8 mouse cellular contexts compared by ENCODE assay signal in the genomic region with DNA sequence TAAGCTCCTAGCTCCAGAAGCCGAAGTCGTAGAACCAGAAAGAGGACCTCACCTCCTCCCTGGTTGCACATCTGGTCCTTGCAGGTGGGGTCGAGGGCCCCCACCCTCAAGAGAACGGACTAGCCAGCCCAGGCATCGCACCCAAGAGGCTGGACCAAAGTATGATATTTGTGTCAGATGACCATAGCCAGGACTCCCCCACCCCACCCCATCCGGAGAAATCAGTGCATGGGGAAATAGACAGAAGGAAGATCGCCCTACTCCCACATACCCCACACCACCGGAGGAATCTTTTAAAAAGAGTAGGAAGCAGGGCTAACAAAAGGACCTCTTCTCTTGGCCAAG. TPM values are rescaled to one million over a fixed set of nuclear protein-coding genes. Genes with fewer than 3 reads are reported as not detected.
DNase-seq lines count a peak whose midpoint lies in the region; ATAC-seq and TF ChIP-seq lines count a peak whose summit lies in the region.

No protein-coding gene starts in this region.

- no peak for DNase-seq in layer of hippocampus, adult 2 months (ENCODE audit: low spot score in 2 of 2)
- no peak for DNase-seq in layer of hippocampus, postnatal 10 days (ENCODE audit: low spot score in 2 of 2)
- DNase-seq in embryonic facial prominence, embryonic 14.5 days (ENCODE audit: low spot score), result no peak
- no peak for DNase-seq in intestine, embryonic 14.5 days (ENCODE audit: low spot score)
- no peak for DNase-seq in spleen, postnatal 14 days (ENCODE audit: low spot score in 2 of 2)
- no peak for DNase-seq in layer of hippocampus, adult 9-10 months (ENCODE audit: low spot score)

- H3K9me3 ChIP-seq in embryonic facial prominence, embryonic 14.5 days (ENCODE audit: control insufficient read depth, low read length), result no peaks in the 10 kb centered on the region
- H3K9me3 ChIP-seq in intestine, embryonic 14.5 days (ENCODE audit: control insufficient read depth, low read length), result no peaks in the 10 kb centered on the region
- no peaks in the 10 kb centered on the region for H3K9me3 ChIP-seq in neural tube, embryonic 12.5 days

- 0 out of 2 replicates have a peak overlapping the region, but pooled peaks have one; percentile 18 for H3K27ac ChIP-seq in layer of hippocampus, adult 2 months
- H3K27ac ChIP-seq in embryonic facial prominence, embryonic 14.5 days (replicated peaks; ENCODE audit: low read depth, low read length), result no peak overlapping the region
- H3K27ac ChIP-seq in intestine, embryonic 14.5 days (ENCODE audit: low read depth), result no peak overlapping the region
- no peak overlapping the region for H3K27ac ChIP-seq in neural tube, embryonic 12.5 days

- H3K36me3 ChIP-seq in embryonic facial prominence, embryonic 14.5 days (ENCODE audit: control insufficient read depth, insufficient read depth, low read length), result no peaks in the 10 kb centered on the region
- H3K36me3 ChIP-seq in intestine, embryonic 14.5 days (ENCODE audit: control insufficient read depth, insufficient read depth, low read length), result no peaks in the 10 kb centered on the region
- no peaks in the 10 kb centered on the region; the same call in 1 of the 2 replicates for H3K36me3 ChIP-seq in neural tube, embryonic 12.5 days

- peak overlapping the region; percentile 99 for H3K4me2 ChIP-seq in embryonic facial prominence, embryonic 14.5 days (ENCODE audit: low read depth, low read length)
- H3K4me2 ChIP-seq in intestine, embryonic 14.5 days (ENCODE audit: low read length), result peak overlapping the region; percentile 90
- peak overlapping the region; percentile 99 for H3K4me2 ChIP-seq in neural tube, embryonic 12.5 days (replicated peaks)

- no peak overlapping the region for H3K9ac ChIP-seq in embryonic facial prominence, embryonic 14.5 days (ENCODE audit: low read depth, low read length)
- no peak overlapping the region for H3K9ac ChIP-seq in intestine, embryonic 14.5 days (ENCODE audit: low read length)
- no peak overlapping the region for H3K9ac ChIP-seq in neural tube, embryonic 12.5 days

- H3K4me3 ChIP-seq in layer of hippocampus, adult 2 months, result peak overlapping the region; percentile 64
- peak overlapping the region; percentile 55 for H3K4me3 ChIP-seq in embryonic facial prominence, embryonic 14.5 days (ENCODE audit: low read depth, low read length)
- H3K4me3 ChIP-seq in intestine, embryonic 14.5 days (ENCODE audit: low read depth, low read length), result no peak overlapping the region
- H3K4me3 ChIP-seq in neural tube, embryonic 12.5 days, result no peak overlapping the region

- 0 out of 2 replicates have a peak, but pooled peaks cover 3% of the 10 kb centered on the region for H3K4me1 ChIP-seq in embryonic facial prominence, embryonic 14.5 days (ENCODE audit: control insufficient read depth, insufficient read depth, low read length)
- H3K4me1 ChIP-seq in intestine, embryonic 14.5 days (replicated peaks; ENCODE audit: control insufficient read depth, insufficient read depth, low read length), result peaks cover 9% of the 10 kb centered on the region; the same call in 1 of the 2 replicates
- H3K4me1 ChIP-seq in neural tube, embryonic 12.5 days, result peaks cover 24% of the 10 kb centered on the region

- peaks cover 55% of the 10 kb centered on the region for H3K27me3 ChIP-seq in embryonic facial prominence, embryonic 14.5 days (replicated peaks; ENCODE audit: control insufficient read depth, insufficient read depth, low read length)
- H3K27me3 ChIP-seq in intestine, embryonic 14.5 days (replicated peaks; ENCODE audit: control insufficient read depth, insufficient read depth, low read length), result peaks cover 58% of the 10 kb centered on the region
- H3K27me3 ChIP-seq in neural tube, embryonic 12.5 days (replicated peaks), result peaks cover 72% of the 10 kb centered on the region

- TF ChIP-seq CTCF in layer of hippocampus, adult 2 months (conservative IDR thresholded peaks at IDR 0.05), result no peak

- 40% methylated on average over 8 of the region's 8 CpGs for WGBS in embryonic facial prominence, embryonic 14.5 days
- 42% methylated on average over 8 of the region's 8 CpGs for WGBS in intestine, embryonic 14.5 days
- WGBS in neural tube, embryonic 12.5 days, result 45% methylated on average over 8 of the region's 8 CpGs

- no peak for ATAC-seq in embryonic facial prominence, embryonic 14.5 days (ENCODE audit: low read depth)
- no peak for ATAC-seq in intestine, embryonic 14.5 days (replicated peaks; ENCODE audit: low FRiP score, low TSS enrichment, low read depth)
- ATAC-seq in neural tube, embryonic 12.5 days (ENCODE audit: low FRiP score, low read depth), result no peak
- ATAC-seq in monocyte, adult 5-6 weeks (replicated peaks; ENCODE audit: insufficient number of reproducible peaks, low FRiP score, low TSS enrichment, poor library complexity, severe bottlenecking), result no peak

RNA-seq across cellular contexts. Expression of a gene that starts 0.9 kb away (rescaled TPM):
- total RNA-seq in layer of hippocampus, adult 2 months (2021), result 10 to 100 TPM; 12.7 to 14.1 TPM
- total RNA-seq in layer of hippocampus, postnatal 10 days (2021), result 10 to 100 TPM in 1 of 2 experiments, 1 to 10 TPM in 1; 9.3 to 13.2 TPM
- 4.4 and 7.2 TPM in 2 replicates for polyA plus RNA-seq in embryonic facial prominence, embryonic 14.5 days (2014; fragmentation: Nextera tagmentation; extraction: Ambion mirVana)
- polyA plus RNA-seq in intestine, embryonic 14.5 days (2014; fragmentation: Nextera tagmentation; extraction: Ambion mirVana), result 0.15 and 0.23 TPM in 2 replicates
- polyA plus RNA-seq in neural tube, embryonic 12.5 days (2016; fragmentation: Nextera tagmentation; extraction: Ambion mirVana), result 0.15 TPM in 2 replicates
- total RNA-seq in monocyte, adult 5-6 weeks (2017), result 0.19 to 1.1 TPM in 2 of 3 replicates, not detected in the other

RNA-seq across cellular contexts. Expression of a gene that starts 26.4 kb away (rescaled TPM):
- 10 to 100 TPM; 80.1 to 81.7 TPM for total RNA-seq in layer of hippocampus, adult 2 months (2021)
- total RNA-seq in layer of hippocampus, postnatal 10 days (2021), result 100 to 1,000 TPM; 149 to 153 TPM
- 11.4 and 11.6 TPM in 2 replicates for polyA plus RNA-seq in embryonic facial prominence, embryonic 14.5 days (2014; fragmentation: Nextera tagmentation; extraction: Ambion mirVana)
- 7.3 and 8.3 TPM in 2 replicates for polyA plus RNA-seq in intestine, embryonic 14.5 days (2014; fragmentation: Nextera tagmentation; extraction: Ambion mirVana)
- 33.8 and 39.7 TPM in 2 replicates for polyA plus RNA-seq in neural tube, embryonic 12.5 days (2016; fragmentation: Nextera tagmentation; extraction: Ambion mirVana)
- 0.58 TPM in 1 of 3 replicates, not detected in the others for total RNA-seq in monocyte, adult 5-6 weeks (2017)

RNA-seq across cellular contexts. Expression of a gene that starts 30.3 kb away (rescaled TPM):
- 100 to 1,000 TPM; 295 to 316 TPM for total RNA-seq in layer of hippocampus, adult 2 months (2021)
- 100 to 1,000 TPM; 151 to 166 TPM for total RNA-seq in layer of hippocampus, postnatal 10 days (2021)
- polyA plus RNA-seq in embryonic facial prominence, embryonic 14.5 days (2014; fragmentation: Nextera tagmentation; extraction: Ambion mirVana), result 15.1 and 16.7 TPM in 2 replicates
- polyA plus RNA-seq in intestine, embryonic 14.5 days (2014; fragmentation: Nextera tagmentation; extraction: Ambion mirVana), result 17.7 and 19.8 TPM in 2 replicates
- 12.5 and 14.4 TPM in 2 replicates for polyA plus RNA-seq in neural tube, embryonic 12.5 days (2016; fragmentation: Nextera tagmentation; extraction: Ambion mirVana)
- 10.6 to 14.7 TPM (median 13.6 TPM) in 3 replicates for total RNA-seq in monocyte, adult 5-6 weeks (2017)

RNA-seq across cellular contexts. Expression of a gene that starts 51.8 kb away (rescaled TPM):
- 1 to 10 TPM; 1.4 to 1.7 TPM for total RNA-seq in layer of hippocampus, adult 2 months (2021)
- 1 to 10 TPM; 1.1 to 1.2 TPM for total RNA-seq in layer of hippocampus, postnatal 10 days (2021)
- polyA plus RNA-seq in embryonic facial prominence, embryonic 14.5 days (2014; fragmentation: Nextera tagmentation; extraction: Ambion mirVana), result 2.3 and 3.3 TPM in 2 replicates
- 2.2 and 3.2 TPM in 2 replicates for polyA plus RNA-seq in intestine, embryonic 14.5 days (2014; fragmentation: Nextera tagmentation; extraction: Ambion mirVana)
- 5.2 and 7.1 TPM in 2 replicates for polyA plus RNA-seq in neural tube, embryonic 12.5 days (2016; fragmentation: Nextera tagmentation; extraction: Ambion mirVana)
- 3.7 to 13.8 TPM (median 7.7 TPM) in 3 replicates for total RNA-seq in monocyte, adult 5-6 weeks (2017)

RNA-seq across cellular contexts. Expression of a gene that starts 52.7 kb away (rescaled TPM):
- total RNA-seq in layer of hippocampus, adult 2 months (2021), result 1 to 10 TPM; 5.7 to 7.4 TPM
- 1 to 10 TPM; 6.5 to 7.9 TPM for total RNA-seq in layer of hippocampus, postnatal 10 days (2021)
- polyA plus RNA-seq in embryonic facial prominence, embryonic 14.5 days (2014; fragmentation: Nextera tagmentation; extraction: Ambion mirVana), result 51.2 and 52.3 TPM in 2 replicates
- 27.3 and 32.5 TPM in 2 replicates for polyA plus RNA-seq in intestine, embryonic 14.5 days (2014; fragmentation: Nextera tagmentation; extraction: Ambion mirVana)
- polyA plus RNA-seq in neural tube, embryonic 12.5 days (2016; fragmentation: Nextera tagmentation; extraction: Ambion mirVana), result 28.7 and 32.4 TPM in 2 replicates
- total RNA-seq in monocyte, adult 5-6 weeks (2017), result 0.68 TPM in 1 of 3 replicates, not detected in the others

Comparison
In these comparisons a context has a peak if more than half of its experiments do, and no peak if none do; other contexts are left out.
1. H3K4me3 ChIP-seq: peak in layer of hippocampus, adult 2 months (single experiment) and embryonic facial prominence, embryonic 14.5 days (single experiment); none in intestine, embryonic 14.5 days (single experiment) and neural tube, embryonic 12.5 days (single experiment).
2. RNA of a gene that starts 26.4 kb away (total RNA-seq): 149 to 153 TPM in layer of hippocampus, postnatal 10 days and 80.1 to 81.7 TPM in layer of hippocampus, adult 2 months; 0.58 TPM in monocyte, adult 5-6 weeks; every median in the first group is over 10 times any median in the second.
3. Peak in every context shown above with its lines, with median percentiles within 50 percentile points of each other: H3K4me2 ChIP-seq.